Mouse (Mus musculus): Measurements from ENCODE around the gene 4930568D16Rik. TPM values are rescaled to one million over a fixed set of nuclear protein-coding genes. Genes with fewer than 3 reads are reported as not detected.

The 4930568D16Rik gene
- total and polyA plus RNA-seq, 3 experiments = not detected

GRCm38 (mm10) chr2:35379306-35379705, 11.8 kb upstream of the 4930568D16Rik start:
- TF ChIP-seq IRF4 (IDR thresholded peaks at IDR 0.05; ENCODE audit: low read depth, low read length) (no peak), SMC3 (IDR thresholded peaks at IDR 0.05; ENCODE audit: low read depth, low read length) (no peak), ELF1 (IDR thresholded peaks at IDR 0.05; ENCODE audit: low read depth, low read length) (no peak), ZKSCAN1 (IDR thresholded peaks at IDR 0.05; ENCODE audit: borderline replicate concordance, low read depth, low read length) (no peak), POLR2AphosphoS2 (IDR thresholded peaks at IDR 0.05; ENCODE audit: low read depth, low read length) (no peak), HCFC1 (IDR thresholded peaks at IDR 0.05; ENCODE audit: low read depth, low read length) (no peak), MYC (IDR thresholded peaks at IDR 0.05; ENCODE audit: low read depth, low read length) (no peak), USF2 (conservative IDR thresholded peaks at IDR 0.05; ENCODE audit: low read depth, low read length) (no peak), RCOR1 (conservative IDR thresholded peaks at IDR 0.05; ENCODE audit: low read depth, low read length) (no peak), GABPA (IDR thresholded peaks at IDR 0.05; ENCODE audit: insufficient replicate concordance, low read depth, low read length) (no peak), MAZ (IDR thresholded peaks at IDR 0.05; ENCODE audit: low read depth, low read length) (no peak)
- peaks cover 0 to 6% of the 10 kb centered on the region in 2 experiments; a peak in 2 of 4 replicates for H3K4me1 ChIP-seq (ENCODE audit: control insufficient read depth in 1 of 2, insufficient read depth in 2 of 2)
- H3K9me3 ChIP-seq (replicated peaks; ENCODE audit: low read length) = no peaks in the 10 kb centered on the region
- H3K36me3 ChIP-seq (replicated peaks in 1 of 2; ENCODE audit: control insufficient read depth in 1 of 2, insufficient read depth in 1 of 2, low read length in 1 of 2) = no peaks in the 10 kb centered on the region
- H3K9ac ChIP-seq (ENCODE audit: insufficient read depth, low read depth) = no peak overlapping the region
- dilution Hi-C loops (cut with MboI; ENCODE audit: extremely low pct_ligation_motif_present, extremely low pct_unique_long_range_greater_than_20kb, low sequenced_read_pairs) (no loop called here), in situ Hi-C loops (cut with MboI; ENCODE audit: low pct_ligation_motif_present, low pct_unique_long_range_greater_than_20kb, low sequenced_read_pairs) (loop anchor here (10.0 kb wide), 1 partner anchor 165 kb away; no protein-coding TSS in a partner anchor)
- no peaks in the 10 kb centered on the region for H3K27me3 ChIP-seq (replicated peaks)
- no peak overlapping the region for H3K4me3 ChIP-seq (replicated peaks in 1 of 3; ENCODE audit: low read depth in 2 of 3, low read length in 2 of 3, poor library complexity in 1 of 3)
- no peaks in the 10 kb centered on the region for H3K79me2 ChIP-seq (replicated peaks; ENCODE audit: control insufficient read depth, extremely low read depth, insufficient read depth, poor library complexity, severe bottlenecking)
- H3K4me2 ChIP-seq (ENCODE audit: insufficient read depth, low read depth, poor library complexity, severe bottlenecking) = no peak overlapping the region
- no peak for DNase-seq (ENCODE audit: extremely low read depth)
- H3K27ac ChIP-seq (ENCODE audit: insufficient read depth, low read depth) = no peak overlapping the region

- no peak for DNase-seq (ENCODE audit: extremely low read depth)
- Histone ChIP-seq H3K36me3 (replicated peaks in 1 of 2; ENCODE audit: control insufficient read depth in 1 of 2, insufficient read depth in 1 of 2, low read length in 1 of 2) (no peaks in the 10 kb centered on the region), H3K4me1 (ENCODE audit: control insufficient read depth in 1 of 2, insufficient read depth in 2 of 2) (peaks cover 0 to 6% of the 10 kb centered on the region in 2 experiments; a peak in 2 of 4 replicates), H3K27me3 (replicated peaks) (no peaks in the 10 kb centered on the region), H3K4me3 (replicated peaks in 1 of 3; ENCODE audit: low read depth in 2 of 3, low read length in 2 of 3, poor library complexity in 1 of 3) (no peak overlapping the region), H3K9ac (ENCODE audit: insufficient read depth, low read depth) (no peak overlapping the region), H3K9me3 (replicated peaks; ENCODE audit: low read length) (no peaks in the 10 kb centered on the region), H3K79me2 (replicated peaks; ENCODE audit: control insufficient read depth, extremely low read depth, insufficient read depth, poor library complexity, severe bottlenecking) (no peaks in the 10 kb centered on the region), H3K27ac (ENCODE audit: insufficient read depth, low read depth) (no peak overlapping the region), H3K4me2 (ENCODE audit: insufficient read depth, low read depth, poor library complexity, severe bottlenecking) (no peak overlapping the region)
- in situ Hi-C loops (cut with MboI; ENCODE audit: low pct_ligation_motif_present, low pct_unique_long_range_greater_than_20kb, low sequenced_read_pairs) (loop anchor here (10.0 kb wide), 1 partner anchor 163 kb away; no protein-coding TSS in a partner anchor), dilution Hi-C loops (cut with MboI; ENCODE audit: extremely low pct_ligation_motif_present, extremely low pct_unique_long_range_greater_than_20kb, low sequenced_read_pairs) (no loop called here)
- TF ChIP-seq ZKSCAN1 (IDR thresholded peaks at IDR 0.05; ENCODE audit: borderline replicate concordance, low read depth, low read length) (no peak), MXI1 (IDR thresholded peaks at IDR 0.05; ENCODE audit: low read depth, low read length) (no peak), NELFE (IDR thresholded peaks at IDR 0.05; ENCODE audit: low read depth, low read length) (no peak), POLR2A (IDR thresholded peaks at IDR 0.05; ENCODE audit: low read depth, low read length) (no peak), RCOR1 (conservative IDR thresholded peaks at IDR 0.05; ENCODE audit: low read depth, low read length) (no peak), ZNF384 (IDR thresholded peaks at IDR 0.05; ENCODE audit: low read depth, low read length) (no peak), SMC3 (IDR thresholded peaks at IDR 0.05; ENCODE audit: low read depth, low read length) (no peak), SIN3A (IDR thresholded peaks at IDR 0.05; ENCODE audit: low read length) (no peak), MYC (IDR thresholded peaks at IDR 0.05; ENCODE audit: low read depth, low read length) (no peak), ELF1 (IDR thresholded peaks at IDR 0.05; ENCODE audit: low read depth, low read length) (no peak), UBTF (IDR thresholded peaks at IDR 0.05; ENCODE audit: low read depth, low read length) (no peak), JUN (IDR thresholded peaks at IDR 0.05; ENCODE audit: insufficient read depth, low read depth, low read length) (no peak), PAX5 (IDR thresholded peaks at IDR 0.05; ENCODE audit: low read length) (no peak), IRF4 (IDR thresholded peaks at IDR 0.05; ENCODE audit: low read depth, low read length) (no peak), E2F4 (IDR thresholded peaks at IDR 0.05; ENCODE audit: insufficient replicate concordance, low read depth, low read length) (no peak)
These were observed 10.1 kb upstream of the 4930568D16Rik start for GRCm38 (mm10) chr2:35377600-35377999.

All from CH12.LX (cell line).